Mouse (Mus musculus) spleen, adult 2 months (tissue): Measurements from ENCODE around the gene Gm8212.
"Not testable (repeated sequence)": the region's sequence is repeated elsewhere in the genome, so short reads cannot be mapped to it uniquely, and the experiment has no call there.

ENCODE experiments used
- CTCF ChIP-seq: fragments of 200-500 bp; IDR thresholded peaks from 2 replicates; pipeline ENCODE4 v1.5.1; 2011; ENCODE audit warnings: mild to moderate bottlenecking, inconsistent platforms; ENCODE audit not compliant: insufficient read depth, insufficient read length, insufficient replicate concordance; ENCODE audit errors: extremely low read depth
- POLR2A ChIP-seq: fragments of 200-500 bp; IDR thresholded peaks from 2 replicates; pipeline ENCODE4 v1.6.1; 2011; ENCODE audit warnings: low read depth, low read length, inconsistent platforms

GRCm38 (mm10) chr14:44213154-44213553 lies 15.7 kb downstream of the Gm8212 start, which contains the start of gene 4930503E14Rik:
- not testable (repeated sequence) for TF ChIP-seq CTCF, POLR2A
